Mouse (Mus musculus): Measurements from ENCODE around the gene Os9.
A peak's percentile ranks its signal among the peaks of the same experiment; 100 is the strongest.

- TF ChIP-seq CTCF (IDR thresholded peaks at IDR 0.05; ENCODE audit: borderline replicate concordance, insufficient read depth, low read length) (no peak), POLR2A (IDR thresholded peaks at IDR 0.05; ENCODE audit: low read depth, low read length) (peak; percentile 91)
Measured at GRCm38 (mm10) chr10:127122784-127123435, 2.0 kb upstream of the Os9 start.
